Mouse (Mus musculus) embryonic facial prominence, embryonic 14.5 days (tissue): ENCODE measurements around the gene Tex36. TPM values are rescaled to one million over a fixed set of nuclear protein-coding genes. Genes with fewer than 3 reads are reported as not detected.

ENCODE experiments used
- ATAC-seq: fragments of 200-750 bp; cut with Nextera tagmentation; 2 replicates; pipeline ENCODE4 v1.8.0; 2017; ENCODE audit warnings: low read depth, moderate number of reproducible peaks, moderate TSS enrichment
- DNase-seq: peaks from one replicate; pipeline ENCODE4 v3.0.0-alpha.2; 2015; ENCODE audit warnings: low spot score
- H3K27ac ChIP-seq: fragments of 300-500 bp; sonication (generic); replicated peaks from 2 replicates; pipeline ENCODE4 v1.5.1; 2014; ENCODE audit warnings: low read depth, mild to moderate bottlenecking, low read length, moderate library complexity
- H3K27me3 ChIP-seq: fragments of 300-500 bp; sonication (generic); replicated peaks from 2 replicates; pipeline ENCODE4 v1.6.1; 2014; ENCODE audit warnings: low read length; ENCODE audit not compliant: control insufficient read depth, insufficient read depth
- H3K36me3 ChIP-seq: fragments of 300-500 bp; sonication (generic); 2 replicates; pipeline ENCODE4 v1.6.1; 2014; ENCODE audit warnings: low read length, mixed read lengths; ENCODE audit not compliant: control insufficient read depth, insufficient read depth
- H3K4me1 ChIP-seq: fragments of 300-500 bp; sonication (generic); 2 replicates; pipeline ENCODE4 v1.6.1; 2014; ENCODE audit warnings: antibody characterized with exemption, low read length; ENCODE audit not compliant: control insufficient read depth, insufficient read depth
- H3K4me2 ChIP-seq: fragments of 300-500 bp; sonication (generic); 2 replicates; pipeline ENCODE4 v1.6.1; 2014; ENCODE audit warnings: low read depth, mild to moderate bottlenecking, low read length, moderate library complexity, mixed read lengths
- H3K4me3 ChIP-seq: fragments of 300-500 bp; sonication (generic); 2 replicates; pipeline ENCODE4 v1.5.1; 2014; ENCODE audit warnings: low read depth, mild to moderate bottlenecking, low read length
- H3K9ac ChIP-seq: fragments of 300-500 bp; sonication (generic); 2 replicates; pipeline ENCODE4 v1.6.1; 2014; ENCODE audit warnings: low read depth, mild to moderate bottlenecking, low read length, moderate library complexity, mixed read lengths
- H3K9me3 ChIP-seq: fragments of 300-500 bp; sonication (generic); 2 replicates; pipeline ENCODE4 v1.6.1; 2016; ENCODE audit warnings: low read length; ENCODE audit not compliant: control insufficient read depth
- WGBS: fragments of 180-500 bp; shearing (Covaris S2); extraction: QIAGEN DNeasy Blood & Tissue Kit; methylation state at CpG from one replicate; pipeline ENCODE4 v1.1.7; 2014; 5-methylcytosine and 5-hydroxymethylcytosine counted together
- polyA plus RNA-seq: library from polyadenylated mRNA; unstranded; fragments of >200 nt; fragmentation: Nextera tagmentation; extraction: Ambion mirVana; gene quantifications from 2 replicates; pipeline ENCODE4 v1.2.1, GENCODE M21; 2014

Gene Tex36
- polyA plus RNA-seq, 1 experiment from 2014 or later: not detected

DNA sequence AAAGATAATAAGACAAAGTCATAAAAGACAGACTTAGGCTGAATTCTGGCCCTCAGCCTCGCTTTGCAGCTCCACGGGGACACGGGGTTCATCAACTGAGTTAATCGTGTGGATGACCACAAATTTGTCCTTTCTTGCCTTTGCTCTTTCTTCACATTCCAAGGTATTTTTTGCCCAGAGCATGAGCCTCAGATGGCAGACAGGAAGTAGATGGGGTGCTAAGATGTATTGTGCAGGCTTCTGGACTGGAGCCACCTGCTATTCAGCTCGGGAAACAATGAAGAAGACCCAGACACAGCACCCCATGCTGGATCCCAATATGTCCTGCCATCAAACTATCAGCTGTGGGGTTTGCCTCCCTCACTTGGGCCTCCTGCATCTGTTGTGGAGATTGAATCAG is 5.4 kb upstream of the Tex36 start:
- no peak overlapping the region for H3K4me2 ChIP-seq

DNA sequence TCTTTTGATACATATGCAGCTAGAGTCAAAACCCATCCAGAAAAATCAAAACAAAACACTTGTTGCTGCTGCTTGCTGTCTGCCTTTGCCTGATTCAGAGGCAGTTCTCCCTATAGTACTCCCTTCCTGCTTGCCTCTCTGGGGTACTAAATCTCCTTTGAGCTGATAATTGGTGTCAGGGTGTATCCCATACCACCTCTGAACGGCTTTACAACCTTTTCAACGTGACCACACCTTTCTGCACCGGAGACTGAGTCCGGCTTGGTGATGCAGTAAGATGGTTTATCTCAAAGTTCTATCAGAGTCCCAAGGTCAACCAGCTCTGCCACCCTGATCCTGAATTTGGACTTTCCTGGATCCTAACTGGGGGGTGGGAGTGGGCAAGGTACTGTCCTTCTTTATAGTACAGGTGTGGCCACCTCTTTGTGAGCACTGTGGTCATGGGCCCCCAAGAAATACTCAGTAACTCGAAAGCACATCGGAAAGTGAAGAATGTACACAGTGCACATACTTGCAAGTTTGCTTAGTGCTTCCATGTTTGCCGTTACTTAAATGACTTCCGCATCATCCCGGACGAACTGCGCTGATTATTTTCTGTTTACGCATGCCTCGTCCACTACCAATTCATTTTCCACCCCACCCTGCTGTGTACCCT is 2.6 kb upstream of the Tex36 start:
- no peak overlapping the region for H3K27ac ChIP-seq
- H3K36me3 ChIP-seq: no peaks in the 10 kb centered on the region
- H3K4me3 ChIP-seq: no peak overlapping the region
- 74% methylated on average over 13 of the region's 13 CpGs for WGBS
- peaks cover 8% of the 10 kb centered on the region; the same call in 1 of the 2 replicates for H3K4me1 ChIP-seq
- H3K27me3 ChIP-seq: no peaks in the 10 kb centered on the region
- ATAC-seq: no peak
- no peak overlapping the region for H3K4me2 ChIP-seq
- no peak overlapping the region for H3K9ac ChIP-seq
- no peaks in the 10 kb centered on the region for H3K9me3 ChIP-seq
- DNase-seq: no peak

More for the DNA sequence above, 5.4 kb upstream of the Tex36 start:
- Histone ChIP-seq H3K4me1 (peaks cover 13% of the 10 kb centered on the region; the same call in 1 of the 2 replicates), H3K9me3 (no peaks in the 10 kb centered on the region), H3K9ac (no peak overlapping the region), H3K27ac (no peak overlapping the region), H3K27me3 (no peaks in the 10 kb centered on the region), H3K36me3 (no peaks in the 10 kb centered on the region), H3K4me3 (no peak overlapping the region)
- WGBS: 65% methylated on average over 5 of the region's 5 CpGs
- DNase-seq (no peak), ATAC-seq (no peak)

DNA sequence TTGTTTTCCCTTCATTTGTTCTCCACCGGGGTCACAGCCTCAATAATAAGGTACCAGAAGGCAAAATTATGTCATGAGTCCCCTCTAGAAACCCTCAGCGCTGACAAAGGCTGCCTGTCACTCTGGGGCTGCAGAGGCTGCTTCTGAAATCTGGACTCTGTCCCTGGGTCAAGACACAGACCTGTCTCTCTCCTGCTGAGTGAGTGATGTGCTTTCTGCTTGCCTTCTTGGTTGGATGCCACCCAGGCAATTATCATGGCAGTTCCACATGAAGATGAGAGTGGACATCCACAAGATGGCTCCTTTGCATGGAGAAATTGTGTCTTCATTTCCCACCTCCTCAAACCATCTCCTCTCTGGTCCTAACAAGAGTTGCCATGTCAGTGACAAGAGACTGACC is 1.2 kb upstream of the Tex36 start:
- peaks cover 3% of the 10 kb centered on the region; the same call in 1 of the 2 replicates for H3K4me1 ChIP-seq
- no peak overlapping the region for H3K4me2 ChIP-seq
- DNase-seq (no peak), ATAC-seq (no peak)
- 68% methylated on average over 2 of the region's 2 CpGs for WGBS
- H3K9ac ChIP-seq: no peak overlapping the region
- no peaks in the 10 kb centered on the region for H3K36me3 ChIP-seq
- H3K27me3 ChIP-seq: no peaks in the 10 kb centered on the region
- H3K4me3 ChIP-seq: no peak overlapping the region
- no peaks in the 10 kb centered on the region for H3K9me3 ChIP-seq
- no peak overlapping the region for H3K27ac ChIP-seq

DNA sequence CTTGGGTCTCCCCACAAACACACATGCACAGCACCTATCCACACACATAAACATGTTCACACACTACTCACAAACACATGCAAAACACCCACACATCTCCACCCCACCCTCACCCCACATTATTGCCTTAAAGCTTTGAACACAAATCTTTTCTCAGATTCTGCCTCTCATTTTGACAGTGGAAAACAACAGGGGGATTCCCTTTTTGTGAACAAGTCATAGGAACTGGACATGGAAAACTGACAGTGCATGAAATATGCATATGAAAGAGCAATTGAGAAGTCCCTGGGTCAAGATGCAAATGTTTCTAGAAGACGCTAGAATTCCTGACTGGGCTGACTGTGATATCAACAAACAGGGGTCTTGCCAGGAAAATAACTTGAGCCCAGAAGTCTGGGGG is 1.4 kb downstream of the Tex36 start:
- Histone ChIP-seq H3K9me3 (no peaks in the 10 kb centered on the region), H3K4me1 (no peaks in the 10 kb centered on the region), H3K4me3 (no peak overlapping the region), H3K4me2 (no peak overlapping the region), H3K36me3 (no peaks in the 10 kb centered on the region), H3K9ac (no peak overlapping the region), H3K27me3 (no peaks in the 10 kb centered on the region), H3K27ac (no peak overlapping the region)
- DNase-seq (no peak), ATAC-seq (no peak)
- 51% methylated on average over 1 of the region's 1 CpGs for WGBS

DNA sequence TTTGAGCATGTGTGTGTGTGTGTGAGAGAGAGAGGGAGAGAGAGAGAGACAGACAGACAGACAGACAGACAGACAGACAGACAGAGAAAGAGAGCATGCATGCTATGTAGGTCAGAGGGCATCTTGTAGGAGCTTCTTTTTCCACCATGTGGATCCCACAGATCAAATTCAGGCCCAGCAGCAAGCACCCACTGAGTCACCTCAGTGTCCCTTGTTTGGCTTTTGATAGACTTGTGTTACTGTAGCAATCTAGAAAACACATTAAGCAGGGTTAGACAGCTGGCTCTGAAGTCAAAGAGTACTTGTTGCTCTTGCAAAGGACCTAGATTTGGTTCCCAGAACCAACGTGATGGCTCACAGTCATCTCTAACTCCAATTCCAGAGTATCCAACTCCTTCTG is 10.2 kb downstream of the Tex36 start:
- no peak for ATAC-seq
- Histone ChIP-seq H3K27me3 (no peaks in the 10 kb centered on the region), H3K4me1 (no peaks in the 10 kb centered on the region), H3K4me3 (no peak overlapping the region), H3K9me3 (no peaks in the 10 kb centered on the region), H3K9ac (no peak overlapping the region), H3K36me3 (no peaks in the 10 kb centered on the region), H3K4me2 (no peak overlapping the region), H3K27ac (no peak overlapping the region)
- DNase-seq: no peak
- 56% methylated on average over 1 of the region's 1 CpGs for WGBS

DNA sequence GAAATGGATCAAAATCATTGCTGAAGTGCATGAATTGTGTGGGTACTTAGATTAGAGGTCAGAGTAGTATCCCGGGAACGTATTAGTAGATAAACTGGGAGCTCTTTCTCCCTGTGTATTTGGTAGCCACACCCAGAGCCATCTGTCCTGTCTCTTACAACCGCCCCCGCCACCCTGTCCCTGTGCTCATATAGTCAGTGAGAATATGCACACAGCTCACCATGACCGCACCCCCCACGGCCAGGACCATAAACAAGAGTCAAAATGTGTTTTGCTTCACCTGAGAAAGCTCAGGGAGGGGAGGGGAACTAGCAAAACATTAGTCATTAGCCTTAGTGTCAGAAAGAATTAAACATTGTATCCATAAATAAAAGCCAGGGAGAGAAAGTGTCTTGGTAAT is 18.7 kb downstream of the Tex36 start:
- DNase-seq (no peak), ATAC-seq (no peak)
- Histone ChIP-seq H3K27me3 (no peaks in the 10 kb centered on the region), H3K9ac (no peak overlapping the region), H3K4me2 (no peak overlapping the region), H3K9me3 (no peaks in the 10 kb centered on the region), H3K36me3 (no peaks in the 10 kb centered on the region), H3K4me1 (no peaks in the 10 kb centered on the region), H3K27ac (no peak overlapping the region), H3K4me3 (no peak overlapping the region)
- 89% methylated on average over 6 of the region's 6 CpGs for WGBS

DNA sequence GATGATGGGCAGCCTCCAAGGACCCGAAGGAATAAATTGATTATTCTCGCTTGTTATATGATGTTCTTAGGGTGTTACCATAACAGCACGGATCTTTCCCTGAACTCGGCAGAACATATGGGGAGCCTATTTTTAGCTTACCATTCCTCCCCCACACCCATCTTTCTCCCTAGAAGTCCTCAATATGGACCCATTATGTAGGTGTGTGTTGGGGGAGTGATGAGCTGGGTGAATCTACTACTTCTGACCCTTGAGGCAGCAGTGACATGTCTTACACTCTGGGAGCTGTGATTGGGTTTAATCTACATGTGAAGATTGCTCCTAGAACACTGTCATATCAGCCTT is 21.7 kb downstream of the Tex36 start:
- Histone ChIP-seq H3K4me2 (no peak overlapping the region), H3K27ac (no peak overlapping the region), H3K4me1 (peaks cover 5% of the 10 kb centered on the region; the same call in 1 of the 2 replicates), H3K9me3 (no peaks in the 10 kb centered on the region), H3K4me3 (no peak overlapping the region), H3K27me3 (no peaks in the 10 kb centered on the region), H3K36me3 (no peaks in the 10 kb centered on the region), H3K9ac (no peak overlapping the region)
- ATAC-seq (no peak), DNase-seq (no peak)
- WGBS: 76% methylated on average over 4 of the region's 4 CpGs

DNA sequence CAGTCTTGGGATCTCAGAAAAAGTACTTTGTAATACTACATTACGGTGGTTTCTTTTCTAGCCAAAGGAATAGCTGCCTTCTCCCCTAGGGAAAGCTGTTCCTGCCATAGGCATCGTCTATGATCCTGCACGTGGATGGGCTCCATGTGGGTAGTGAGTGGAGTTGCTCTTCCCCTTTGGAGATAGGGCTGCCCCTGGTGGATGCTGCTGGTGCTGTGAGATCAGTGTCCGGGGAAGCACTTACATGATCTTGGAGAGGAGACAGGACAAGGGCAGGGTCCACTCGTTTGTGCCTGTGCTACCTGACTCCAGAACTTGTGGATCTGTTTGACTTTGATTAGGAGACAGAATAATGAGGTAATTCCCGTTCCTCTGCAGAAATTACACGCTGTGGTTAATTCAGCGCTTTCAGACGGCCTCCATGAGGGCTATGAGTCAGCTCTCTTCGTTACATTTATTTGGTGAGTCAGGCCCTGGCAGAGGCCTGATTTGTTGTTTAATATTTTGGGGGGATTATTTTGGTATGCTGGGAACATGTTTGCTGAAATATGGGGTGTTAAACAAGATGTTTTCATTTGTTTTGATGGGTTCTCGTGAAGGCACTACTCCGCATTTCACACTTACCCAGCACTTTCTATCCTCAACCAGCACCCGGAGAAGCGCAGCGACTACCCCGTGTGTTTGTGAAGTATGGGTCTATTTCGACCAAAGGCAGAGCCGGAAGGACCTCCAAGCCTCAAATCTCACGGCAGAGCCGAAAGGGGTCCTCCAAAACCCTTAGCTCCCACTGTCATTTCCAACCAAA is 22.3 kb downstream of the Tex36 start:
- ATAC-seq: no peak
- DNase-seq: no peak
- peaks cover 5% of the 10 kb centered on the region; the same call in 1 of the 2 replicates for H3K4me1 ChIP-seq

More for the DNA sequence above, 22.3 kb downstream of the Tex36 start:
- Histone ChIP-seq H3K27ac (no peak overlapping the region), H3K36me3 (no peaks in the 10 kb centered on the region), H3K9me3 (no peaks in the 10 kb centered on the region), H3K27me3 (no peaks in the 10 kb centered on the region), H3K4me3 (no peak overlapping the region), H3K9ac (no peak overlapping the region), H3K4me2 (no peak overlapping the region)
- WGBS: 70% methylated on average over 20 of the region's 20 CpGs
